Mouse (Mus musculus) Patski (cell line): ENCODE measurements around the gene Nif3l1. TPM values are rescaled to one million over a fixed set of nuclear protein-coding genes. Genes with fewer than 3 reads are reported as not detected.
A peak's percentile ranks its signal among the peaks of the same experiment; 100 is the strongest.

Experiments used
- ATAC-seq: fragments of 100-300 bp; one replicate; pipeline ENCODE4 v1.8.0; 2021
- CTCF ChIA-PET: fragments of 350-600 bp; sonication (Branson Sonifier 250); formaldehyde crosslinking; loops from one replicate; lab custom pipeline; 2022; ENCODE audit warnings: inconsistent platforms; lab: Charles Lee
- POLR2A ChIA-PET: fragments of 350-600 bp; sonication (Branson Sonifier 250); formaldehyde crosslinking; loops from one replicate; lab custom pipeline; 2022; ENCODE audit warnings: antibody characterized with exemption, inconsistent platforms; lab: Charles Lee
- DNase-seq: peaks from one replicate; pipeline ENCODE4 v3.0.0-alpha.2; 2011; ENCODE audit warnings: low read depth, low spot score
- H3K27me3 ChIP-seq: fragments of 371-371 bp; one replicate; pipeline ENCODE4 v1.5.1; 2021
- CTCF ChIP-seq: fragments of 100-300 bp; IDR thresholded peaks from one replicate; pipeline ENCODE4 v1.5.1; 2021
- in situ Hi-C: fragments of 300-500 bp; cut with MboI; formaldehyde crosslinking; loops from 3 replicates; pipeline ENCODE4 v1.11.1; 2018; ENCODE audit warnings: low pct_unique_long_range_greater_than_20kb, mixed read lengths
- polyA plus RNA-seq: library from polyadenylated mRNA; unstranded; gene quantifications from one replicate; pipeline ENCODE4 v1.2.3, GENCODE M21; 2021

The Nif3l1 gene
- polyA plus RNA-seq, 1 experiment from 2014 or later, result 25.5 TPM

GRCm38 (mm10) chr1:58410776-58411175, 34.2 kb upstream of the Nif3l1 start:
- in situ Hi-C loops, result loop anchor here (25.0 kb wide), 1 partner anchor 998 kb away; the partner anchor contains the start of genes Maip1 and Tyw5
- peak; percentile 19 for ATAC-seq
- no peak for TF ChIP-seq CTCF
- no peak for DNase-seq
- CTCF ChIA-PET, result interaction anchor here (1.6 kb wide), 1 partner anchor 13 kb away, joined by 4 read pairs; no protein-coding TSS in a partner anchor
- POLR2A ChIA-PET, result interaction anchor here (1.5 kb wide), 1 partner anchor 10 kb away, joined by 3 read pairs; no protein-coding TSS in a partner anchor
- H3K27me3 ChIP-seq, result no peaks in the 10 kb centered on the region

GRCm38 (mm10) chr1:58415442-58415841, 29.5 kb upstream of the Nif3l1 start:
- TF ChIP-seq CTCF, result peak; percentile 24
- in situ Hi-C loops, result loop anchor here (25.0 kb wide), 1 partner anchor 1003 kb away; the partner anchor contains the start of genes Maip1 and Tyw5
- CTCF ChIA-PET, result interaction anchor here (1.0 kb wide), 1 partner anchor 16 kb away, joined by 3 read pairs; no protein-coding TSS in a partner anchor
- DNase-seq, result no peak
- ATAC-seq, result no peak
- no peaks in the 10 kb centered on the region for H3K27me3 ChIP-seq
- POLR2A ChIA-PET, result interaction anchor here (1.1 kb wide), 1 partner anchor 21 kb away, joined by 4 read pairs; no protein-coding TSS in a partner anchor

- CTCF ChIA-PET, result interaction anchor here (1.0 kb wide), 1 partner anchor 17 kb away, joined by 3 read pairs; no protein-coding TSS in a partner anchor
- ATAC-seq, result no peak
- POLR2A ChIA-PET, result interaction anchor here (0.8 to 1.1 kb wide), 3 partner anchors 10 to 22 kb away, joined by 4 to 6 read pairs (median 4); no protein-coding TSS in a partner anchor
- in situ Hi-C loops, result loop anchor here (25.0 kb wide), 1 partner anchor 1004 kb away; the partner anchor contains the start of genes Maip1 and Tyw5
- DNase-seq, result no peak
- no peak for TF ChIP-seq CTCF
- no peaks in the 10 kb centered on the region for H3K27me3 ChIP-seq
Measured at GRCm38 (mm10) chr1:58416048-58416447, 28.9 kb upstream of the Nif3l1 start.

- ChIA-PET CTCF (no interaction called here), POLR2A (no interaction called here)
- DNase-seq, result no peak
- TF ChIP-seq CTCF, result no peak
- ATAC-seq, result no peak
- no peaks in the 10 kb centered on the region for H3K27me3 ChIP-seq
- in situ Hi-C loops, result loop anchor here (25.0 kb wide), 1 partner anchor 1008 kb away; the partner anchor contains the start of genes Maip1 and Tyw5
Measured at GRCm38 (mm10) chr1:58420032-58420431, 24.9 kb upstream of the Nif3l1 start.

GRCm38 (mm10) chr1:58420961-58421360, 24.0 kb upstream of the Nif3l1 start:
- no peak for TF ChIP-seq CTCF
- DNase-seq (no peak), ATAC-seq (no peak)
- ChIA-PET CTCF (interaction anchor here (0.8 to 1.4 kb wide), 4 partner anchors 23 to 67 kb away, joined by 3 to 4 read pairs (median 3); no protein-coding TSS in a partner anchor), POLR2A (interaction anchor here (1.0 kb wide), 1 partner anchor 8 kb away, joined by 5 read pairs; no protein-coding TSS in a partner anchor)
- in situ Hi-C loops, result loop anchor here (25.0 kb wide), 1 partner anchor 1009 kb away; the partner anchor contains the start of genes Maip1 and Tyw5
- H3K27me3 ChIP-seq, result no peaks in the 10 kb centered on the region

- CTCF ChIA-PET, result interaction anchor here (1.0 kb wide), 1 partner anchor 29 kb away, joined by 3 read pairs; no protein-coding TSS in a partner anchor
- H3K27me3 ChIP-seq, result no peaks in the 10 kb centered on the region
- no peak for DNase-seq
- ATAC-seq, result no peak
- in situ Hi-C loops, result loop anchor here (25.0 kb wide), 1 partner anchor 1011 kb away; the partner anchor contains the start of genes Maip1 and Tyw5
- POLR2A ChIA-PET, result interaction anchor here (0.6 to 1.7 kb wide), 4 partner anchors 11 to 22 kb away, joined by 3 to 5 read pairs (median 4); partner anchors contain the start of gene Nif3l1
- no peak for TF ChIP-seq CTCF
Measured at GRCm38 (mm10) chr1:58422879-58423278, 22.1 kb upstream of the Nif3l1 start.

GRCm38 (mm10) chr1:58423371-58424248, 21.3 kb upstream of the Nif3l1 start, which contains the start of gene Clk1:
Clk1 (minus strand) TSS chr1:58424066.
- in situ Hi-C loops, result loop anchor here (25.0 kb wide), 1 partner anchor 1011 kb away; the partner anchor contains the start of genes Maip1 and Tyw5
- peak; percentile 49 for ATAC-seq
- DNase-seq, result no peak
- CTCF ChIA-PET, result interaction anchor here (1.0 kb wide), 1 partner anchor 29 kb away, joined by 3 read pairs; no protein-coding TSS in a partner anchor
- H3K27me3 ChIP-seq, result no peaks in the 10 kb centered on the region
- TF ChIP-seq CTCF, result no peak
- POLR2A ChIA-PET, result interaction anchor here (0.9 to 1.7 kb wide), 5 partner anchors 11 to 31 kb away, joined by 3 to 5 read pairs (median 4); partner anchors contain the start of genes Bzw1 and Nif3l1

GRCm38 (mm10) chr1:58424551-58424950, 20.4 kb upstream of the Nif3l1 start:
- TF ChIP-seq CTCF, result no peak
- in situ Hi-C loops, result loop anchor here (25.0 kb wide), 1 partner anchor 1012 kb away; the partner anchor contains the start of genes Maip1 and Tyw5
- ATAC-seq (no peak), DNase-seq (no peak)
- CTCF ChIA-PET, result no interaction called here
- no peaks in the 10 kb centered on the region for H3K27me3 ChIP-seq
- POLR2A ChIA-PET, result interaction anchor here (0.6 kb wide), 1 partner anchor 265 kb away, joined by 3 read pairs; no protein-coding TSS in a partner anchor

GRCm38 (mm10) chr1:58444691-58445090, 260 bp upstream of the Nif3l1 start:
- DNase-seq (no peak), ATAC-seq (no peak)
- in situ Hi-C loops, result no loop called here
- no peak for TF ChIP-seq CTCF
- no peaks in the 10 kb centered on the region for H3K27me3 ChIP-seq
- ChIA-PET CTCF (interaction anchor here (0.9 kb wide), 1 partner anchor 18 kb away, joined by 3 read pairs; no protein-coding TSS in a partner anchor), POLR2A (interaction anchor here (1.0 to 2.2 kb wide), 4 partner anchors 14 to 23 kb away, joined by 3 to 5 read pairs (median 4); partner anchors contain the start of gene Clk1)
